ENCODE assay signal across 9 mouse cellular contexts in genomic region chr17:33865330-33866030, GRCm38 (mm10). TPM values are rescaled to one million over a fixed set of nuclear protein-coding genes. Genes with fewer than 3 reads are reported as not detected.
DNase-seq lines count a peak whose midpoint lies in the region; ATAC-seq lines count a peak whose summit lies in the region.
"Had no signal": no experiment of that assay in that cellular context is flagged by ENCODE, and none has a peak within 500 bp of the region (broad histone marks: within the 10 kb centered on the region; RNA-seq: fewer than 3 reads in every experiment).

No protein-coding gene starts in this region.

- no peak overlapping the region for H3K4me2 ChIP-seq in kidney, embryonic 15.5 days
- peak overlapping the region; percentile 47 for H3K4me2 ChIP-seq in liver, embryonic 12.5 days
- no peak overlapping the region for H3K4me2 ChIP-seq in forebrain, embryonic 14.5 days (ENCODE audit: low read length)
- H3K4me2 ChIP-seq: limb, embryonic 13.5 days had no signal

- H3K27ac ChIP-seq in kidney, embryonic 15.5 days: no peak overlapping the region
- H3K27ac ChIP-seq in liver, embryonic 12.5 days: no peak overlapping the region
- H3K27ac ChIP-seq in forebrain, embryonic 14.5 days (ENCODE audit: low read depth, low read length): no peak overlapping the region
- H3K27ac ChIP-seq: limb, embryonic 13.5 days had no signal

- H3K9ac ChIP-seq in kidney, embryonic 15.5 days: no peak overlapping the region
- H3K9ac ChIP-seq in liver, embryonic 12.5 days: no peak overlapping the region
- no peak overlapping the region for H3K9ac ChIP-seq in forebrain, embryonic 14.5 days (ENCODE audit: low read length)
- H3K9ac ChIP-seq: limb, embryonic 13.5 days had no signal

- H3K4me1 ChIP-seq in kidney, embryonic 15.5 days: no peaks in the 10 kb centered on the region
- H3K4me1 ChIP-seq in liver, embryonic 12.5 days: peaks cover 9% of the 10 kb centered on the region
- no peaks in the 10 kb centered on the region for H3K4me1 ChIP-seq in forebrain, embryonic 14.5 days (ENCODE audit: control insufficient read depth, insufficient read depth, low read length)
- H3K4me1 ChIP-seq: limb, embryonic 13.5 days had no signal

- no peak overlapping the region for H3K4me3 ChIP-seq in kidney, embryonic 15.5 days (replicated peaks)
- 0 out of 2 replicates have a peak overlapping the region, but pooled peaks have one; percentile 2 for H3K4me3 ChIP-seq in liver, embryonic 12.5 days
- no peak overlapping the region for H3K4me3 ChIP-seq in forebrain, embryonic 14.5 days (ENCODE audit: low read depth, low read length)
- H3K4me3 ChIP-seq: limb, embryonic 13.5 days had no signal

- ATAC-seq in kidney, embryonic 15.5 days (replicated peaks; ENCODE audit: low FRiP score): no peak
- peak; percentile 40; the same call in 1 of the 2 replicates for ATAC-seq in liver, embryonic 12.5 days
- no peak for ATAC-seq in forebrain, embryonic 14.5 days

- no peaks in the 10 kb centered on the region for H3K36me3 ChIP-seq in kidney, embryonic 15.5 days
- H3K36me3 ChIP-seq in liver, embryonic 12.5 days: no peaks in the 10 kb centered on the region
- no peaks in the 10 kb centered on the region for H3K36me3 ChIP-seq in forebrain, embryonic 14.5 days (ENCODE audit: control insufficient read depth, insufficient read depth, low read length)
- H3K36me3 ChIP-seq: limb, embryonic 13.5 days had no signal

- WGBS in kidney, embryonic 15.5 days: 43% methylated on average over 7 of the region's 9 CpGs
- 13% methylated on average over 9 of the region's 9 CpGs for WGBS in liver, embryonic 12.5 days (ENCODE audit: insufficient replicate concordance)
- WGBS in forebrain, embryonic 14.5 days: 44% methylated on average over 9 of the region's 9 CpGs

- no peaks in the 10 kb centered on the region for H3K27me3 ChIP-seq in kidney, embryonic 15.5 days
- H3K27me3 ChIP-seq in liver, embryonic 12.5 days (replicated peaks): no peaks in the 10 kb centered on the region
- no peaks in the 10 kb centered on the region for H3K27me3 ChIP-seq in forebrain, embryonic 14.5 days (replicated peaks; ENCODE audit: control insufficient read depth, insufficient read depth, low read length)
- H3K27me3 ChIP-seq: limb, embryonic 13.5 days had no signal

- H3K9me3 ChIP-seq in kidney, embryonic 15.5 days (replicated peaks): no peaks in the 10 kb centered on the region
- no peaks in the 10 kb centered on the region for H3K9me3 ChIP-seq in liver, embryonic 12.5 days (replicated peaks)
- no peaks in the 10 kb centered on the region for H3K9me3 ChIP-seq in forebrain, embryonic 14.5 days (replicated peaks; ENCODE audit: control insufficient read depth, low read length)
- H3K9me3 ChIP-seq: limb, embryonic 13.5 days had no signal

- DNase-seq in kidney, adult 18-20 months: peak; percentile 53
- DNase-seq in NIH3T3 (ENCODE audit: low read depth): peak; percentile 59
- DNase-seq in embryo, embryonic 9.5 days (ENCODE audit: extremely low spot score): peak; percentile 41
- DNase-seq in kidney, adult 8-10 months: peak; percentile 43 to 62
- peak; percentile 79 to 86 for DNase-seq in right cerebral cortex, postnatal 10 days (ENCODE audit: low spot score in 2 of 2)
- DNase-seq in forebrain, embryonic 14.5 days (ENCODE audit: low spot score): no peak

RNA-seq across cellular contexts. Expression of gene Gm7029, which starts 8.2 kb away (rescaled TPM):
- polyA plus RNA-seq in kidney, embryonic 15.5 days (2015; fragmentation: Nextera tagmentation; extraction: Ambion mirVana): not detected in 2 replicates
- not detected in 2 replicates for polyA plus RNA-seq in liver, embryonic 12.5 days (2016; fragmentation: Nextera tagmentation; extraction: Ambion mirVana)
- not detected in 2 replicates for polyA plus RNA-seq in forebrain, embryonic 14.5 days (2014; fragmentation: Nextera tagmentation; extraction: Ambion mirVana)
- polyA plus RNA-seq: limb, embryonic 13.5 days had no signal

RNA-seq across cellular contexts. Expression of gene Cd320, which starts 22.6 kb away (rescaled TPM):
- 97.9 and 102 TPM in 2 replicates for polyA plus RNA-seq in kidney, embryonic 15.5 days (2015; fragmentation: Nextera tagmentation; extraction: Ambion mirVana)
- 22.2 and 24.1 TPM in 2 replicates for polyA plus RNA-seq in liver, embryonic 12.5 days (2016; fragmentation: Nextera tagmentation; extraction: Ambion mirVana)
- polyA plus RNA-seq in forebrain, embryonic 14.5 days (2014; fragmentation: Nextera tagmentation; extraction: Ambion mirVana): 66.8 and 86.0 TPM in 2 replicates

RNA-seq across cellular contexts. Expression of gene Kifc1, which starts 25.0 kb away (rescaled TPM):
- polyA plus RNA-seq in kidney, embryonic 15.5 days (2015; fragmentation: Nextera tagmentation; extraction: Ambion mirVana): 8.2 and 9.1 TPM in 2 replicates
- 4.8 and 6.0 TPM in 2 replicates for polyA plus RNA-seq in liver, embryonic 12.5 days (2016; fragmentation: Nextera tagmentation; extraction: Ambion mirVana)
- 3.8 and 4.6 TPM in 2 replicates for polyA plus RNA-seq in forebrain, embryonic 14.5 days (2014; fragmentation: Nextera tagmentation; extraction: Ambion mirVana)

RNA-seq across cellular contexts. Expression of gene Platr17, which starts 39.5 kb away (rescaled TPM):
- 0.19 TPM in 1 of 2 replicates, not detected in the other for polyA plus RNA-seq in kidney, embryonic 15.5 days (2015; fragmentation: Nextera tagmentation; extraction: Ambion mirVana)
- polyA plus RNA-seq in liver, embryonic 12.5 days (2016; fragmentation: Nextera tagmentation; extraction: Ambion mirVana): 0.51 and 0.78 TPM in 2 replicates
- polyA plus RNA-seq in forebrain, embryonic 14.5 days (2014; fragmentation: Nextera tagmentation; extraction: Ambion mirVana): 0.28 TPM in 1 of 2 replicates, not detected in the other

RNA-seq across cellular contexts. Expression of gene Ndufa7, which starts 41.1 kb away (rescaled TPM):
- polyA plus RNA-seq in kidney, embryonic 15.5 days (2015; fragmentation: Nextera tagmentation; extraction: Ambion mirVana): 490 and 495 TPM in 2 replicates
- 296 and 311 TPM in 2 replicates for polyA plus RNA-seq in liver, embryonic 12.5 days (2016; fragmentation: Nextera tagmentation; extraction: Ambion mirVana)
- polyA plus RNA-seq in forebrain, embryonic 14.5 days (2014; fragmentation: Nextera tagmentation; extraction: Ambion mirVana): 461 and 608 TPM in 2 replicates
